Mouse (Mus musculus): Measurements from ENCODE around the gene Il12a. TPM values are rescaled to one million over a fixed set of nuclear protein-coding genes. Genes with fewer than 3 reads are reported as not detected.
"Not testable (repeated sequence)": the region's sequence is repeated elsewhere in the genome, so short reads cannot be mapped to it uniquely, and the experiment has no call there.

Il12a gene
- polyA plus RNA-seq, 1 experiment from 2014 or later = 2.1 TPM

- Histone ChIP-seq H3K9ac (ENCODE audit: low read depth, low read length) (no peak overlapping the region), H3K4me2 (ENCODE audit: low read depth, low read length) (no peak overlapping the region), H3K9me3 (replicated peaks; ENCODE audit: control insufficient read depth, low read length) (no peaks in the 10 kb centered on the region), H3K4me3 (ENCODE audit: low read depth, low read length) (no peak overlapping the region), H3K36me3 (ENCODE audit: control insufficient read depth, insufficient read depth) (no peaks in the 10 kb centered on the region), H3K27ac (ENCODE audit: low read length) (no peak overlapping the region), H3K27me3 (ENCODE audit: control insufficient read depth, insufficient read depth, low read depth, low read length) (no peaks in the 10 kb centered on the region), H3K4me1 (ENCODE audit: control insufficient read depth, low read depth, low read length) (no peaks in the 10 kb centered on the region)
- WGBS (ENCODE audit: insufficient replicate concordance) = 48% methylated on average over 3 of the region's 3 CpGs
- ATAC-seq (ENCODE audit: low read depth) = no peak
Observed at GRCm38 (mm10) chr3:68743472-68743732, 53.0 kb downstream of the Il12a start.

- WGBS (ENCODE audit: insufficient replicate concordance) = 59% methylated on average over 1 of the region's 1 CpGs
- Histone ChIP-seq H3K27ac (ENCODE audit: low read length) (no peak overlapping the region), H3K4me3 (ENCODE audit: low read depth, low read length) (no peak overlapping the region), H3K27me3 (ENCODE audit: control insufficient read depth, insufficient read depth, low read depth, low read length) (no peaks in the 10 kb centered on the region), H3K36me3 (ENCODE audit: control insufficient read depth, insufficient read depth) (no peaks in the 10 kb centered on the region), H3K4me2 (ENCODE audit: low read depth, low read length) (no peak overlapping the region), H3K4me1 (ENCODE audit: control insufficient read depth, low read depth, low read length) (no peaks in the 10 kb centered on the region), H3K9me3 (replicated peaks; ENCODE audit: control insufficient read depth, low read length) (no peaks in the 10 kb centered on the region), H3K9ac (ENCODE audit: low read depth, low read length) (no peak overlapping the region)
- ATAC-seq (ENCODE audit: low read depth) = no peak
Observed at GRCm38 (mm10) chr3:68744162-68744561, 53.7 kb downstream of the Il12a start.

- Histone ChIP-seq H3K9ac (ENCODE audit: low read depth, low read length) (no peak overlapping the region), H3K9me3 (replicated peaks; ENCODE audit: control insufficient read depth, low read length) (no peaks in the 10 kb centered on the region), H3K27ac (ENCODE audit: low read length) (no peak overlapping the region), H3K4me1 (ENCODE audit: control insufficient read depth, low read depth, low read length) (no peaks in the 10 kb centered on the region), H3K4me3 (ENCODE audit: low read depth, low read length) (no peak overlapping the region), H3K4me2 (ENCODE audit: low read depth, low read length) (no peak overlapping the region), H3K27me3 (ENCODE audit: control insufficient read depth, insufficient read depth, low read depth, low read length) (no peaks in the 10 kb centered on the region), H3K36me3 (ENCODE audit: control insufficient read depth, insufficient read depth) (no peaks in the 10 kb centered on the region)
- ATAC-seq (ENCODE audit: low read depth) = no peak
- 60% methylated on average over 5 of the region's 5 CpGs for WGBS (ENCODE audit: insufficient replicate concordance)
Observed at GRCm38 (mm10) chr3:68745033-68745432, 54.6 kb downstream of the Il12a start.

GRCm38 (mm10) chr3:68746282-68746681 lies 55.8 kb downstream of the Il12a start:
- 71% methylated on average over 4 of the region's 4 CpGs for WGBS (ENCODE audit: insufficient replicate concordance)
- H3K27me3 ChIP-seq (ENCODE audit: control insufficient read depth, insufficient read depth, low read depth, low read length); ATAC-seq (ENCODE audit: low read depth): not testable (repeated sequence)

More at GRCm38 (mm10) chr3:68746282-68746681, 55.8 kb downstream of the Il12a start:
- H3K4me3 ChIP-seq (ENCODE audit: low read depth, low read length); H3K4me1 ChIP-seq (ENCODE audit: control insufficient read depth, low read depth, low read length); H3K36me3 ChIP-seq (ENCODE audit: control insufficient read depth, insufficient read depth); H3K4me2 ChIP-seq (ENCODE audit: low read depth, low read length); H3K27ac ChIP-seq (ENCODE audit: low read length); H3K9ac ChIP-seq (ENCODE audit: low read depth, low read length); H3K9me3 ChIP-seq (replicated peaks; ENCODE audit: control insufficient read depth, low read length): not testable (repeated sequence)

Other genes starting within 250 kb of the Il12a start
- 0.34 and 0.48 TPM in 2 replicates for gene 1110032F04Rik, start 178.9 kb downstream of the Il12a start, polyA plus RNA-seq (2015; fragmentation: Nextera tagmentation; extraction: Ambion mirVana)

Measured in liver, embryonic 16.5 days (tissue).